Mouse (Mus musculus) hindbrain, embryonic 16.5 days (tissue): ENCODE data around the gene Bbx. TPM values are rescaled to one million over a fixed set of nuclear protein-coding genes. Genes with fewer than 3 reads are reported as not detected.

Experiments used
- ATAC-seq: fragments of 200-750 bp; cut with Nextera tagmentation; 2 replicates; pipeline ENCODE4 v1.8.0; 2017; ENCODE audit warnings: moderate TSS enrichment, moderate library complexity
- H3K27ac ChIP-seq: fragments of 300-500 bp; sonication (generic); 2 replicates; pipeline ENCODE4 v1.5.1; 2014; ENCODE audit warnings: low read depth, mild to moderate bottlenecking, control low read depth, low read length, moderate library complexity
- H3K27me3 ChIP-seq: fragments of 300-500 bp; sonication (generic); replicated peaks from 2 replicates; pipeline ENCODE4 v1.6.1; 2014; ENCODE audit warnings: low read length; ENCODE audit not compliant: control insufficient read depth, insufficient read depth
- H3K36me3 ChIP-seq: fragments of 300-500 bp; sonication (generic); 2 replicates; pipeline ENCODE4 v1.6.1; 2014; ENCODE audit warnings: mild to moderate bottlenecking, low read length, moderate library complexity, mixed read lengths; ENCODE audit not compliant: control insufficient read depth, insufficient read depth
- H3K4me1 ChIP-seq: fragments of 300-500 bp; sonication (generic); 2 replicates; pipeline ENCODE4 v1.6.1; 2014; ENCODE audit warnings: low read depth, low read length; ENCODE audit not compliant: control insufficient read depth, insufficient read depth
- H3K4me2 ChIP-seq: fragments of 300-500 bp; sonication (generic); 2 replicates; pipeline ENCODE4 v1.6.1; 2014; ENCODE audit warnings: mild to moderate bottlenecking, low read length, control low read depth, moderate library complexity
- H3K4me3 ChIP-seq: fragments of 300-500 bp; sonication (generic); 2 replicates; pipeline ENCODE4 v1.5.1; 2014; ENCODE audit warnings: mild to moderate bottlenecking, low read length, control low read depth, moderate library complexity
- H3K9ac ChIP-seq: fragments of 300-500 bp; sonication (generic); 2 replicates; pipeline ENCODE4 v1.6.1; 2014; ENCODE audit warnings: low read depth, mild to moderate bottlenecking, control low read depth, low read length, moderate library complexity
- H3K9me3 ChIP-seq: fragments of 300-500 bp; sonication (generic); 2 replicates; pipeline ENCODE4 v1.6.1; 2014; ENCODE audit warnings: mild to moderate bottlenecking, low read length, moderate library complexity; ENCODE audit not compliant: control insufficient read depth
- WGBS: fragments of 180-500 bp; shearing (Covaris S2); extraction: QIAGEN DNeasy Blood & Tissue Kit; methylation state at CpG from one replicate; pipeline ENCODE4 v1.1.7; 2014; 5-methylcytosine and 5-hydroxymethylcytosine counted together
- polyA plus RNA-seq: library from polyadenylated mRNA; unstranded; fragments of >200 nt; fragmentation: Nextera tagmentation; extraction: Ambion mirVana; gene quantifications from 2 replicates; pipeline ENCODE4 v1.2.1, GENCODE M21; 2015

The Bbx gene
- polyA plus RNA-seq, 1 experiment from 2014 or later = 20.3 TPM

- Histone ChIP-seq H3K4me2 (no peak overlapping the region), H3K9me3 (no peaks in the 10 kb centered on the region), H3K9ac (no peak overlapping the region), H3K27me3 (no peaks in the 10 kb centered on the region), H3K4me1 (no peaks in the 10 kb centered on the region), H3K27ac (no peak overlapping the region), H3K4me3 (no peak overlapping the region), H3K36me3 (no peaks in the 10 kb centered on the region)
- no peak for ATAC-seq
- WGBS = 87% methylated on average over 6 of the region's 6 CpGs
Observed at GRCm38 (mm10) chr16:50186604-50187003, 245.6 kb downstream of the Bbx start.

- Histone ChIP-seq H3K27me3 (no peaks in the 10 kb centered on the region), H3K27ac (no peak overlapping the region), H3K9me3 (no peaks in the 10 kb centered on the region), H3K36me3 (no peaks in the 10 kb centered on the region), H3K9ac (no peak overlapping the region), H3K4me3 (no peak overlapping the region), H3K4me1 (no peaks in the 10 kb centered on the region), H3K4me2 (no peak overlapping the region)
- peak; percentile 58; the same call in 1 of the 2 replicates for ATAC-seq
- WGBS = 14% methylated on average over 5 of the region's 5 CpGs
Observed at GRCm38 (mm10) chr16:50185041-50185440, 247.1 kb downstream of the Bbx start.

- no peak for ATAC-seq
- H3K9ac ChIP-seq = no peak overlapping the region
- H3K4me1 ChIP-seq = no peaks in the 10 kb centered on the region
- WGBS = 79% methylated on average over 8 of the region's 8 CpGs
- no peaks in the 10 kb centered on the region for H3K27me3 ChIP-seq
- no peaks in the 10 kb centered on the region for H3K36me3 ChIP-seq
- no peaks in the 10 kb centered on the region for H3K9me3 ChIP-seq
- H3K27ac ChIP-seq = no peak overlapping the region
- H3K4me2 ChIP-seq = no peak overlapping the region
- no peak overlapping the region for H3K4me3 ChIP-seq
Observed at GRCm38 (mm10) chr16:50182988-50183387, 249.2 kb downstream of the Bbx start.

GRCm38 (mm10) chr16:50182561-50182960 is 249.6 kb downstream of the Bbx start:
- H3K4me1 ChIP-seq = no peaks in the 10 kb centered on the region
- no peak overlapping the region for H3K27ac ChIP-seq
- H3K36me3 ChIP-seq = no peaks in the 10 kb centered on the region
- ATAC-seq = no peak
- no peaks in the 10 kb centered on the region for H3K9me3 ChIP-seq
- no peak overlapping the region for H3K9ac ChIP-seq
- H3K4me2 ChIP-seq = no peak overlapping the region
- 82% methylated on average over 10 of the region's 10 CpGs for WGBS
- H3K27me3 ChIP-seq = no peaks in the 10 kb centered on the region
- H3K4me3 ChIP-seq = no peak overlapping the region

- Histone ChIP-seq H3K4me3 (no peak overlapping the region), H3K36me3 (no peaks in the 10 kb centered on the region), H3K27ac (no peak overlapping the region), H3K27me3 (no peaks in the 10 kb centered on the region), H3K4me2 (no peak overlapping the region), H3K4me1 (no peaks in the 10 kb centered on the region), H3K9me3 (peaks cover 3% of the 10 kb centered on the region; the same call in 1 of the 2 replicates), H3K9ac (no peak overlapping the region)
- ATAC-seq = no peak
- WGBS = 45% methylated on average over 7 of the region's 7 CpGs
Observed at GRCm38 (mm10) chr16:50172760-50173159, 259.4 kb downstream of the Bbx start.

- H3K36me3 ChIP-seq = no peaks in the 10 kb centered on the region
- no peak for ATAC-seq
- no peaks in the 10 kb centered on the region for H3K4me1 ChIP-seq
- no peak overlapping the region for H3K27ac ChIP-seq
- no peaks in the 10 kb centered on the region for H3K27me3 ChIP-seq
- H3K9me3 ChIP-seq = peaks cover 3% of the 10 kb centered on the region; the same call in 1 of the 2 replicates
- no peak overlapping the region for H3K4me3 ChIP-seq
- WGBS = 94% methylated on average over 5 of the region's 5 CpGs
- H3K9ac ChIP-seq = no peak overlapping the region
- H3K4me2 ChIP-seq = no peak overlapping the region
Observed at GRCm38 (mm10) chr16:50170812-50171211, 261.4 kb downstream of the Bbx start.

- H3K9me3 ChIP-seq = no peaks in the 10 kb centered on the region
- 79% methylated on average over 10 of the region's 10 CpGs for WGBS
Observed at GRCm38 (mm10) chr16:50167983-50168299, 264.2 kb downstream of the Bbx start.

GRCm38 (mm10) chr16:50167231-50167982 is 264.8 kb downstream of the Bbx start:
- Histone ChIP-seq H3K4me1 (no peaks in the 10 kb centered on the region), H3K9me3 (no peaks in the 10 kb centered on the region), H3K9ac (no peak overlapping the region), H3K4me2 (no peak overlapping the region), H3K27ac (no peak overlapping the region), H3K36me3 (no peaks in the 10 kb centered on the region), H3K27me3 (no peaks in the 10 kb centered on the region), H3K4me3 (no peak overlapping the region)
- 75% methylated on average over 16 of the region's 16 CpGs for WGBS
- ATAC-seq = peak; percentile 46; the same call in 1 of the 2 replicates

More at GRCm38 (mm10) chr16:50167983-50168299, 264.2 kb downstream of the Bbx start:
- Histone ChIP-seq H3K36me3 (no peaks in the 10 kb centered on the region), H3K9ac (no peak overlapping the region), H3K4me1 (no peaks in the 10 kb centered on the region), H3K27me3 (no peaks in the 10 kb centered on the region), H3K27ac (no peak overlapping the region), H3K4me3 (no peak overlapping the region), H3K4me2 (no peak overlapping the region)
- no peak for ATAC-seq

GRCm38 (mm10) chr16:50160418-50161271 is 271.5 kb downstream of the Bbx start:
- ATAC-seq = peak; percentile 38; the same call in 1 of the 2 replicates
- no peak overlapping the region for H3K4me3 ChIP-seq
- no peak overlapping the region for H3K4me2 ChIP-seq
- no peaks in the 10 kb centered on the region for H3K36me3 ChIP-seq
- H3K27me3 ChIP-seq = no peaks in the 10 kb centered on the region
- H3K4me1 ChIP-seq = no peaks in the 10 kb centered on the region
- H3K9ac ChIP-seq = no peak overlapping the region
- no peak overlapping the region for H3K27ac ChIP-seq
- WGBS = 96% methylated on average over 11 of the region's 11 CpGs
- H3K9me3 ChIP-seq = no peaks in the 10 kb centered on the region
